Mouse (Mus musculus): Measurements from ENCODE around the gene Mroh2a.

GRCm38 (mm10) chr1:88245881-88246280 lies 19.1 kb downstream of the Mroh2a start:
- TF ChIP-seq POLR2A (IDR thresholded peaks at IDR 0.05; ENCODE audit: borderline replicate concordance, extremely low read depth, insufficient read depth, insufficient read length, poor library complexity, severe bottlenecking) (no peak), CTCF (IDR thresholded peaks at IDR 0.05; ENCODE audit: borderline replicate concordance, extremely low read depth, insufficient read depth, insufficient read length) (no peak)

Measured in brain, embryonic 14.5 days (tissue).